Mouse (Mus musculus): ENCODE measurements at regions not wholly inside any gene's neighbourhood (a gene's known extent, or its start where the extent isn't known, plus 50 kb on each side); places are given as distances from the start of the nearest gene placed in this dataset.

DNA sequence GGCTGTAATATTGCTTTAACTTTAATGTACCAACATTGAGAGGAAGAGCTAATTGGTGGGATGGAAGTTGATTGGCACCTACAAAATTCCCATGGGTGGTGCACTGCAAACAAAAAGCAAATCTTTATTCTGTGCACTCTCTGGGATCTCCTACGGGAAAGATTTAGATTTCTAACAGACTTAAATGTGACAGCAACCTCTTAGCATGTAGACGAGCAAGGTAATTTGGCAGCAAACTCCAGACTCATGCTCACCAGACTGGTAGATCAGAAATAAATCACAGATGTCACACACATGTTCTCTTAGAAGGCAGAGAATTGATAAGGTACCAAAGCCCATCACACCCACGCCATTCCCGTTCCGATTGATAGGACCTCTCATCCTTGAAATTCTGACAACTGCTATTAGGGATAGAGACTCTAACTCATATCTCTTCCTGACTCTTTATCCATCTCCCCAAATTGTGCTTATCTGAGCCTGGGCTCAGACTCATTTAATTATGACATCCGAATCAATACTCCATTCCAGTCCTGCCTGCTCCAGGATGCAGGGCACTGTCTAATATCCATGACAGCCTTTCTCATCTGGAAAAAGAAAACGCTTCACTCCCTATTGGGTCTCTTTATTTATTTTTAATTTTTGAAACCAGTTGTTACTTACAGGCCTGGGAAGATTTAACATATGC lies 356.9 kb upstream of the Sash1 start:
- TF ChIP-seq POLR2A (IDR thresholded peaks at IDR 0.05; ENCODE audit: insufficient read length, low read depth), result no peak
- TF ChIP-seq TCF3 (IDR thresholded peaks at IDR 0.05; ENCODE audit: insufficient read length, low read depth), result no peak
- TF ChIP-seq MAX (IDR thresholded peaks at IDR 0.05; ENCODE audit: low read depth), result no peak
- no peak for TF ChIP-seq POLR2AphosphoS2 (IDR thresholded peaks at IDR 0.05; ENCODE audit: insufficient read length, low read depth)
- no peak for TF ChIP-seq USF1 (IDR thresholded peaks at IDR 0.05; ENCODE audit: low read depth)
- no peak for TF ChIP-seq E2F4 (IDR thresholded peaks at IDR 0.05; ENCODE audit: insufficient read depth)
- TF ChIP-seq SRF (IDR thresholded peaks at IDR 0.05; ENCODE audit: control insufficient read depth, insufficient read length, low read depth), result no peak
- no peak for TF ChIP-seq MYOD1 (IDR thresholded peaks at IDR 0.05; ENCODE audit: control insufficient read depth in 1 of 3, insufficient read length in 2 of 3, low read depth in 2 of 3)
